Mouse (Mus musculus) liver, embryonic 14.5 days (tissue): Measurements from ENCODE around the gene Unc13b.

Source experiments
- CTCF ChIP-seq: IDR thresholded peaks from 2 replicates; pipeline ENCODE4 v1.5.1; 2016; ENCODE audit warnings: antibody characterized with exemption, low read depth, control low read depth
- EP300 ChIP-seq: IDR thresholded peaks from 2 replicates; pipeline ENCODE4 v1.6.1; 2016; ENCODE audit warnings: antibody characterized with exemption, low read depth

GRCm38 (mm10) chr4:43240716-43241115, 182.0 kb downstream of the Unc13b start:
- no peak for TF ChIP-seq CTCF
- no peak for TF ChIP-seq EP300
